Mouse (Mus musculus) Patski (cell line): ENCODE data around the gene Gm11096. TPM values are rescaled to one million over a fixed set of nuclear protein-coding genes. Genes with fewer than 3 reads are reported as not detected.

ENCODE experiments used
- ATAC-seq: fragments of 100-300 bp; one replicate; pipeline ENCODE4 v1.8.0; 2021
- CTCF ChIA-PET: fragments of 350-600 bp; sonication (Branson Sonifier 250); formaldehyde crosslinking; loops from one replicate; lab custom pipeline; 2022; ENCODE audit warnings: inconsistent platforms; lab: Charles Lee
- POLR2A ChIA-PET: fragments of 350-600 bp; sonication (Branson Sonifier 250); formaldehyde crosslinking; loops from one replicate; lab custom pipeline; 2022; ENCODE audit warnings: antibody characterized with exemption, inconsistent platforms; lab: Charles Lee
- DNase-seq: peaks from one replicate; pipeline ENCODE4 v3.0.0-alpha.2; 2011; ENCODE audit warnings: low read depth, low spot score
- H3K27me3 ChIP-seq: fragments of 371-371 bp; one replicate; pipeline ENCODE4 v1.5.1; 2021
- CTCF ChIP-seq: fragments of 100-300 bp; IDR thresholded peaks from one replicate; pipeline ENCODE4 v1.5.1; 2021
- in situ Hi-C: fragments of 300-500 bp; cut with MboI; formaldehyde crosslinking; loops from 3 replicates; pipeline ENCODE4 v1.11.1; 2018; ENCODE audit warnings: low pct_unique_long_range_greater_than_20kb, mixed read lengths
- polyA plus RNA-seq: library from polyadenylated mRNA; unstranded; gene quantifications from one replicate; pipeline ENCODE4 v1.2.3, GENCODE M21; 2021

Gm11096 gene
- not detected for polyA plus RNA-seq

- H3K27me3 ChIP-seq, result peaks cover 4% of the 10 kb centered on the region
- ChIA-PET CTCF (no interaction called here), POLR2A (no interaction called here)
- DNase-seq (no peak), ATAC-seq (no peak)
- TF ChIP-seq CTCF, result no peak
- in situ Hi-C loops, result no loop called here
Measured at GRCm38 (mm10) chr17:81441463-81441862, at the start of gene Gm11096. Gene Gm11096 (plus strand): TSS chr17:81441763.

- no peak for DNase-seq
- TF ChIP-seq CTCF, result no peak
- ATAC-seq, result no peak
- ChIA-PET CTCF (interaction anchor here (1.2 kb wide), 1 partner anchor 8 kb away, joined by 3 read pairs; no protein-coding TSS in a partner anchor), POLR2A (no interaction called here)
- peaks cover 28% of the 10 kb centered on the region for H3K27me3 ChIP-seq
- in situ Hi-C loops, result no loop called here
Measured at GRCm38 (mm10) chr17:81393040-81393439, 48.5 kb upstream of the Gm11096 start.

- no peak for DNase-seq
- ChIA-PET CTCF (no interaction called here), POLR2A (interaction anchor here (0.7 kb wide), 1 partner anchor 18 kb away, joined by 3 read pairs; no protein-coding TSS in a partner anchor)
- peaks cover 26% of the 10 kb centered on the region for H3K27me3 ChIP-seq
- no peak for ATAC-seq
- TF ChIP-seq CTCF, result no peak
- in situ Hi-C loops, result no loop called here
Measured at GRCm38 (mm10) chr17:81394124-81394523, 47.4 kb upstream of the Gm11096 start.

- ATAC-seq, result no peak
- POLR2A ChIA-PET, result no interaction called here
- DNase-seq, result no peak
- CTCF ChIA-PET, result no interaction called here
- in situ Hi-C loops, result no loop called here
- no peak for TF ChIP-seq CTCF
- peaks cover 17% of the 10 kb centered on the region for H3K27me3 ChIP-seq
Measured at GRCm38 (mm10) chr17:81397434-81397833, 44.1 kb upstream of the Gm11096 start.

GRCm38 (mm10) chr17:81400377-81400776, 41.2 kb upstream of the Gm11096 start:
- ChIA-PET POLR2A (no interaction called here), CTCF (interaction anchor here (1.2 kb wide), 1 partner anchor 8 kb away, joined by 3 read pairs; no protein-coding TSS in a partner anchor)
- ATAC-seq, result no peak
- in situ Hi-C loops, result no loop called here
- TF ChIP-seq CTCF, result no peak
- no peak for DNase-seq
- no peaks in the 10 kb centered on the region for H3K27me3 ChIP-seq

- POLR2A ChIA-PET, result no interaction called here
- in situ Hi-C loops, result no loop called here
- DNase-seq, result no peak
- CTCF ChIA-PET, result no interaction called here
- H3K27me3 ChIP-seq, result no peaks in the 10 kb centered on the region
- no peak for ATAC-seq
- TF ChIP-seq CTCF, result no peak
Measured at GRCm38 (mm10) chr17:81402636-81403035, 38.9 kb upstream of the Gm11096 start.

- ATAC-seq (no peak), DNase-seq (no peak)
- no peaks in the 10 kb centered on the region for H3K27me3 ChIP-seq
- ChIA-PET POLR2A (no interaction called here), CTCF (no interaction called here)
- TF ChIP-seq CTCF, result no peak
- in situ Hi-C loops, result no loop called here
Measured at GRCm38 (mm10) chr17:81403121-81403520, 38.4 kb upstream of the Gm11096 start.

GRCm38 (mm10) chr17:81404225-81404624, 37.3 kb upstream of the Gm11096 start:
- POLR2A ChIA-PET, result no interaction called here
- no peak for ATAC-seq

GRCm38 (mm10) chr17:81412736-81413135, 28.8 kb upstream of the Gm11096 start:
- CTCF ChIA-PET, result no interaction called here
- in situ Hi-C loops, result no loop called here
- peaks cover 3% of the 10 kb centered on the region for H3K27me3 ChIP-seq
- DNase-seq, result no peak
- TF ChIP-seq CTCF, result no peak
- POLR2A ChIA-PET, result interaction anchor here (0.5 kb wide), 1 partner anchor 19 kb away, joined by 3 read pairs; no protein-coding TSS in a partner anchor
- ATAC-seq, result no peak

More at GRCm38 (mm10) chr17:81404225-81404624, 37.3 kb upstream of the Gm11096 start:
- TF ChIP-seq CTCF, result no peak
- H3K27me3 ChIP-seq, result no peaks in the 10 kb centered on the region
- CTCF ChIA-PET, result no interaction called here
- in situ Hi-C loops, result no loop called here
- no peak for DNase-seq

- peaks cover 3% of the 10 kb centered on the region for H3K27me3 ChIP-seq
- no peak for TF ChIP-seq CTCF
- in situ Hi-C loops, result no loop called here
- DNase-seq (no peak), ATAC-seq (no peak)
- CTCF ChIA-PET, result no interaction called here
- POLR2A ChIA-PET, result no interaction called here
Measured at GRCm38 (mm10) chr17:81416361-81417114, 25.0 kb upstream of the Gm11096 start.

GRCm38 (mm10) chr17:81419802-81420459, 21.6 kb upstream of the Gm11096 start:
- CTCF ChIA-PET, result no interaction called here
- ATAC-seq (no peak), DNase-seq (no peak)
- in situ Hi-C loops, result no loop called here
- no peaks in the 10 kb centered on the region for H3K27me3 ChIP-seq
- POLR2A ChIA-PET, result no interaction called here
- TF ChIP-seq CTCF, result no peak
